Mouse (Mus musculus) kidney, embryonic 14.5 days (tissue): ENCODE results near the gene Olfr536. TPM values are rescaled to one million over a fixed set of nuclear protein-coding genes. Genes with fewer than 3 reads are reported as not detected.
"Not testable (repeated sequence)": the region's sequence is repeated elsewhere in the genome, so short reads cannot be mapped to it uniquely, and the experiment has no call there.

ENCODE experiments used
- ATAC-seq: fragments of 200-750 bp; cut with Nextera tagmentation; 2 replicates; pipeline ENCODE4 v1.8.0; 2017; ENCODE audit warnings: moderate number of reproducible peaks, mild to moderate bottlenecking, moderate TSS enrichment, moderate library complexity; ENCODE audit not compliant: low FRiP score, low TSS enrichment
- H3K27ac ChIP-seq: fragments of 300-500 bp; sonication (generic); 2 replicates; pipeline ENCODE4 v1.5.1; 2014; ENCODE audit warnings: low read depth, mild to moderate bottlenecking, low read length, moderate library complexity, mixed read lengths
- H3K27me3 ChIP-seq: fragments of 300-500 bp; sonication (generic); 2 replicates; pipeline ENCODE4 v1.6.1; 2014; ENCODE audit warnings: mild to moderate bottlenecking, low read length; ENCODE audit not compliant: control insufficient read depth, insufficient read depth
- H3K36me3 ChIP-seq: fragments of 300-500 bp; sonication (generic); 2 replicates; pipeline ENCODE4 v1.6.1; 2014; ENCODE audit warnings: low read length, mixed read lengths; ENCODE audit not compliant: control insufficient read depth, insufficient read depth
- H3K4me1 ChIP-seq: fragments of 300-500 bp; sonication (generic); 2 replicates; pipeline ENCODE4 v1.6.1; 2014; ENCODE audit warnings: low read length, mixed read lengths; ENCODE audit not compliant: control insufficient read depth, insufficient read depth
- H3K4me2 ChIP-seq: fragments of 300-500 bp; sonication (generic); replicated peaks from 2 replicates; pipeline ENCODE4 v1.6.1; 2014; ENCODE audit warnings: low read depth, mild to moderate bottlenecking, low read length
- H3K4me3 ChIP-seq: fragments of 300-500 bp; sonication (generic); 2 replicates; pipeline ENCODE4 v1.5.1; 2014; ENCODE audit warnings: mild to moderate bottlenecking, low read length
- H3K9ac ChIP-seq: fragments of 300-500 bp; sonication (generic); 2 replicates; pipeline ENCODE4 v1.6.1; 2014; ENCODE audit warnings: low read depth, mild to moderate bottlenecking, low read length, moderate library complexity
- H3K9me3 ChIP-seq: fragments of 300-500 bp; sonication (generic); 2 replicates; pipeline ENCODE4 v1.6.1; 2016; ENCODE audit warnings: low read length; ENCODE audit not compliant: control insufficient read depth
- WGBS: fragments of 180-500 bp; shearing (Covaris S2); extraction: QIAGEN DNeasy Blood & Tissue Kit; methylation state at CpG from one replicate; pipeline ENCODE4 v1.1.7; 2014; 5-methylcytosine and 5-hydroxymethylcytosine counted together
- polyA plus RNA-seq: library from polyadenylated mRNA; unstranded; fragments of >200 nt; fragmentation: Nextera tagmentation; extraction: Ambion mirVana; gene quantifications from 2 replicates; pipeline ENCODE4 v1.2.1, GENCODE M21; 2014

Gene Olfr536
- polyA plus RNA-seq: not detected in 2 replicates

DNA sequence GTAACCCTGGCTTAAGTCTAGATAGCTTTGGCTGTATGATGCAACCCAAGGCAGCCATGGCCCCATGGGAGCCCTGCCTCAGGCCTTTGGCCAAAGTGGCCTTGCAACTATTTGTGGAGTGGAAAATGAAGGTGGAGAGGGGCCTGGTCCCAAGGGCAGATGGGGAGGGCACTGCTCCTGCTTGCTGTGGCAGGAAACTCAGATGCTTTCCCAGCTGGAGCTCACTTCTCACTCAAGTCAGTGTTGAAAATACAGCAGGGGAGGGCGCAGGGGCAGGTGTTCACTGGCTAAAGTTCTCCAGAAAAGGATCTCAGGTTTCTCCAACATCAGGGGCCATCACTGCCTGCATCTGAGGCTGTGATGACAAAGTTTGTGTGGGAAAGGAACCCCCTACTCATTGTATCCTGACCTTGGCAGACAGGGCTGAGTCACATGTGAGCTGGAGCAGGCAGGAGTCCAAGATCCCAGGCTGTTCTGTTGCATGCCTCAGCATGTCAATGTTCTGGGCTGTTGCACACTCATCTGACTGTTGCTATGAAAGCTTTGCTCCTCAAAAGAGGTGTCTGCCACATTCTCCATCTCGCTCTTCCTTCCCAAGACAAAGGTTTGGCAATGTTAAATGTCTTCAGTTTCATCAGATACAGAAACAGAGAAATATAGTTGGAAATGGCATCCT is at the start of gene Olfr536:
Gene Olfr536 (minus strand): TSS at position 51 of the 676 bp plus-strand sequence.
- H3K36me3 ChIP-seq, H3K9me3 ChIP-seq, H3K27ac ChIP-seq, H3K9ac ChIP-seq, H3K4me3 ChIP-seq, H3K4me2 ChIP-seq, H3K27me3 ChIP-seq, H3K4me1 ChIP-seq, ATAC-seq: not testable (repeated sequence)
- 78% methylated on average over 1 of the region's 2 CpGs for WGBS

DNA sequence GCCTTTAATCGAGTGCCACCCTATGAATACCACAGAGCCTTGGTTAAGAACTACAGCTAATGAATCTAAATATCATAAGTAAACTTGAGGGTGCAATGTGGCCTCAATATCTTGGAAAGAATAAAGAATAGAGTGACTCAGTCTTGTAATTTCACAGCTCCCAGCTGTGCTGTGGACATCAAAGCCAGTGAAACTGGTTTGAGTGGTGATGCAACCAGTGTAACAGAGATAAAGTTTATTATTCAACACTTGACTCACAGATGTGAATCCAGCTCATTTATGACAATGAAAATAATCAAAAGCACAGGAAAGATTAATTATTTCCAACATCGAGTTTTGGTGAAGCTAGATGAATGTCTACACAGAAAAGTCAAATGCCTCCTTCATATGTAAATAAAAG is 32.5 kb upstream of the Olfr536 start:
- Histone ChIP-seq H3K9me3 (no peaks in the 10 kb centered on the region), H3K4me3 (no peak overlapping the region), H3K4me2 (no peak overlapping the region), H3K27ac (no peak overlapping the region), H3K36me3 (no peaks in the 10 kb centered on the region), H3K27me3 (no peaks in the 10 kb centered on the region), H3K9ac (no peak overlapping the region), H3K4me1 (no peaks in the 10 kb centered on the region)
- WGBS: 79% methylated on average over 2 of the region's 2 CpGs
- ATAC-seq: no peak

DNA sequence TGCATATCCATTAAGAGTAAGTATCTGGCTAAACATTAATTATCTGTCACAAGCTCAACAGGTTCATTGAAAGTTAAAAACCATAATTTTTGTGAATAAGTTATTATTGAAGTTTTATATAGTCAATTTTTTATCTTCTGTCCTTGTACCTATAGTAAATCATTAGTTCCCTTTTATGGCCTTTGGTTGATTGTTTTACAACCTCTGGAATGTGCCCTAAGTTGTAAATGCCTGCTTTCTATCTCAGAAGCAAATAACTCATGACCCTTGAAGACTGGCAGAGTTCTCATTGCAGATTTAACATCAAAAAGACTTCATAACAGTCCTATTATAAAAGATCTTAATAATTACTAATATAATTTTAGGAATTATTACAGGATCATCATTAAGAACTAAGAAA is 12.5 kb downstream of the Olfr536 start:
- no peak for ATAC-seq
- Histone ChIP-seq H3K36me3 (no peaks in the 10 kb centered on the region), H3K9ac (no peak overlapping the region), H3K4me1 (no peaks in the 10 kb centered on the region), H3K27ac (no peak overlapping the region), H3K4me2 (no peak overlapping the region), H3K27me3 (no peaks in the 10 kb centered on the region), H3K4me3 (no peak overlapping the region), H3K9me3 (no peaks in the 10 kb centered on the region)

DNA sequence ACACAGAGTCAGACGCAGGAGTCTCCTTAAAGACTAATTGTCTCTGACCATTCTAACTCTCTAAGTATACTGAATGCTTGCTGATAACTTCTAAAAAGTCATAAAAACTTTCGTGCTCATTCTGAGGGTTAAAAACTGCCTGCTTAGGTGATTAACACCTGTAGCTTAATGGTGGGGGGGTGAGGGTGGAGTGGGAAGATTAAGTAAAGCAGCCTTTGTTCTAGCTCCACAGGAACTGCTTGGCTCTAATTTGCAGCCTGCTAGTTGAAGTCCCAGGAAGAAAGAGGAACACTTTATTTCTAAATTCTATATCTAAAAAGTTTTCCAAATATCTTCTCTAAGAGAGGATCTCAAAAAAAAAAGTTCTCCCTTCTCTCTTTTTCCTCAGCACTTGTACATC is 13.0 kb downstream of the Olfr536 start:
- Histone ChIP-seq H3K36me3 (no peaks in the 10 kb centered on the region), H3K4me2 (no peak overlapping the region), H3K9me3 (no peaks in the 10 kb centered on the region), H3K4me1 (no peaks in the 10 kb centered on the region), H3K27ac (no peak overlapping the region), H3K27me3 (no peaks in the 10 kb centered on the region), H3K9ac (no peak overlapping the region), H3K4me3 (no peak overlapping the region)
- 12% methylated on average over 2 of the region's 2 CpGs for WGBS
- no peak for ATAC-seq

DNA sequence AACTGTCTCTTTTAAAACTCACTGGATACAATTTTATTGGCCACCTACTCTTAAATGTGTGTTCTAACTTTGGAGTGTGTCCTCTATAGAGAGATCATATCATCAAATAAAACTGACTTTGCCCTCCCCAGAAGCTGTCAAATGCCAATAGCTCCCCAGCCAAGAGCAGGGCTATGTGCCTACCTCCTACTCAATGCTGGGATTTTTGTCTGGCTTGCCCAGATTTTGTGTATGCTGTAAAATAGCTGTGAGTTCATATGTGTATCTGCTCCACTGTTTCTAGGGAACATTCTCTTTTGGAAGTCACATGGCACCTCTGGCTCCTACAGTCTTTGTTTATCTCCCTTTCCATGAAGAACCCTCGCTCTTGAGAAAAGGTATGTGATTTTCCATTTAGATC is 18.2 kb downstream of the Olfr536 start:
- H3K27ac ChIP-seq: no peak overlapping the region
- no peaks in the 10 kb centered on the region for H3K27me3 ChIP-seq
- no peak for ATAC-seq
- no peak overlapping the region for H3K4me2 ChIP-seq
- H3K4me3 ChIP-seq: no peak overlapping the region
- H3K9me3 ChIP-seq: no peaks in the 10 kb centered on the region
- H3K36me3 ChIP-seq: no peaks in the 10 kb centered on the region
- H3K9ac ChIP-seq: no peak overlapping the region
- H3K4me1 ChIP-seq: no peaks in the 10 kb centered on the region
- 94% methylated on average over 1 of the region's 1 CpGs for WGBS

DNA sequence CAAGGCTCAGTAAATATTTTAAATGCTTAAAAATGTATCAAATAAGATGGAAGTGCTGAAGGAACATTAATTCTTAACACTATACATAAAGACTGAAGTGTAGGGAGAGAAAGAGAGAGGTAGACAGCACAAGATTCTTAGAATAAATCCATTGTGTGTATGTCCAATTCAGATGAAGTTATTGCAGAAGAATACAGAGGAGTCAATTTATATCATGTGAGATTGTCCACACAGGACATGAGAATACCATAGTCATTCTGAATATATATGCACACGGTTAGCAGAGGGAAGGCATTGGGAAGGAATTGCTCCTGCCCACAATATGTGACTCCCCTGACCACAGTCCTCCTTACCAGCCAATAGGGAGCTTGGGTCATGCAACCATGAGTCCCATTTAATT is 23.3 kb downstream of the Olfr536 start, which contains the start of gene Olfr535:
Gene Olfr535 (plus strand): TSS at position 301 of the 400 bp plus-strand sequence.
- Histone ChIP-seq H3K9me3 (no peaks in the 10 kb centered on the region), H3K27ac (no peak within 1 kb of the TSS), H3K9ac (no peak within 1 kb of the TSS), H3K27me3 (no peaks in the 10 kb centered on the region), H3K36me3 (no peaks in the 10 kb centered on the region), H3K4me2 (no peak within 1 kb of the TSS), H3K4me1 (no peaks in the 10 kb centered on the region), H3K4me3 (no peak within 1 kb of the TSS)
- WGBS: 77% methylated on average over 1 of the region's 1 CpGs
- ATAC-seq: no peak

DNA sequence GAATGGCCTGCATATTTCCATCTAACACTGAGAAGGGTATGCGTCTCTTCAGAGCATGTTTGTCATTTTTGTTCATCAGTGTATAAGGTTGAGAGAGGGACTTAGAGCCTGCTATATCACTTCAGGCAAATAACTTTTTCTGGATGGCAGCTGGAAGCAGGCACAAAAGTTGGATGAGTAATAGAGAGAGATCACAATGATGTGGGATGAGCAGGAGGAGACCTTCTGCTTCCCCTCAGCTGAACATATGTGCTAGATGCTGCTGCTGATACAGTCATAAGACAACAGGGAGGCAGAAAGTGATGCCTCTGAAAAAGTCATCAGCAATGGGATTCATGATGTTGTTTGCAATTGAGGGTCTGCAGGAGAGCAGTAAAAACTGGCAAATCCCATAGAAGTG is 28.5 kb downstream of the Olfr536 start:
- no peak overlapping the region for H3K4me3 ChIP-seq
- H3K27me3 ChIP-seq: no peaks in the 10 kb centered on the region
- H3K9me3 ChIP-seq: peaks cover 6% of the 10 kb centered on the region; the same call in 1 of the 2 replicates
- no peak for ATAC-seq
- H3K36me3 ChIP-seq: no peaks in the 10 kb centered on the region
- no peaks in the 10 kb centered on the region for H3K4me1 ChIP-seq
- no peak overlapping the region for H3K9ac ChIP-seq
- H3K27ac ChIP-seq: no peak overlapping the region
- H3K4me2 ChIP-seq: no peak overlapping the region
- 95% methylated on average over 1 of the region's 1 CpGs for WGBS

DNA sequence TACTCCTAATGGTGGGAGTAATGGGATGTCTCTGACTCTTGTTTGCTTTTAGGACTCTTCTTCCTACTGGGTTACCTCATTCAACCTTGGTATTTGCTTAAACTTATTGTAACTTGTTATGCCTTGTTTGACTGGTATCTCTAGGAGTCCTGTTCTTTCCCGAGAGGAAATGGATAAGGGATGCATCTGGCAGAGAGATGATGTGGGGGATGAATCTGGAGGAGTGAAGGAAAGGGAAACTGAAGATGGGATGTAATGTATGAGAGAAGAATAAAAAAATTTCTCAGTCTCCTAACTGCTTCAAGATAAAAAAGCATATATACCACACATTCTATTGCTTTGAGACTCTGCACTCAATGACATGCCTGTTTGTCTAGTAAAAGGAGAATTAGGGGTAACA is 29.3 kb downstream of the Olfr536 start:
- Histone ChIP-seq H3K9me3 (peaks cover 6% of the 10 kb centered on the region; the same call in 1 of the 2 replicates), H3K4me2 (no peak overlapping the region), H3K4me3 (no peak overlapping the region), H3K27ac (no peak overlapping the region), H3K36me3 (no peaks in the 10 kb centered on the region), H3K27me3 (no peaks in the 10 kb centered on the region), H3K4me1 (no peaks in the 10 kb centered on the region), H3K9ac (no peak overlapping the region)
- no peak for ATAC-seq
- 70% methylated on average over 1 of the region's 1 CpGs for WGBS

DNA sequence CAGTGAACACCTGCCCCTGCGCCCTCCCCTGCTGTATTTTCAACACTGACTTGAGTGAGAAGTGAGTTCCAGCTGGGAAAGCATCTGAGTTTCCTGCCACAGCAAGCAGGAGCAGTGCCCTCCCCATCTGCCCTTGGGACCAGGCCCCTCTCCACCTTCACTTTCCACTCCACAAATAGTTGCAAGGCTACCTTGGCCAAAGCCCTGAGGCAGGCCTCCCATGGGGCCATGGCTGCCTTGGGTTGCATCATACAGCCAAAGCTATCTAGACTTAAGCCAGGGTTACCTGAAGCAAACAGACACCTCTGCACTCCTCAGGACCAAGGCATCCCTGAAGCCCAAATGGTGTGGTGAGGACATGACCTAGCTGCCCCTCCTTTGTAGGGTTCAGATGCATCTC is 44.1 kb downstream of the Olfr536 start, which contains the start of gene Olfr533:
Gene Olfr533 (plus strand): TSS at position 301 of the 400 bp plus-strand sequence.
- not testable (repeated sequence) for H3K9ac ChIP-seq, H3K27me3 ChIP-seq, H3K36me3 ChIP-seq, ATAC-seq, H3K4me1 ChIP-seq, H3K9me3 ChIP-seq, H3K4me3 ChIP-seq, H3K27ac ChIP-seq, H3K4me2 ChIP-seq
- WGBS: no CpG with 5 or more reads among the region's 1 CpGs
